Mouse (Mus musculus) cortical plate, adult 2 months (tissue): ENCODE measurements around the gene Abcc8.

Experiments
- CTCF ChIP-seq: fragments of 200-500 bp; IDR thresholded peaks from 2 replicates; pipeline ENCODE4 v1.5.1; 2011; ENCODE audit warnings: mild to moderate bottlenecking, control low read depth, low read length; ENCODE audit not compliant: insufficient read depth; ENCODE audit errors: extremely low read depth
- POLR2A ChIP-seq: fragments of 200-500 bp; IDR thresholded peaks from 2 replicates; pipeline ENCODE4 v1.6.1; 2011; ENCODE audit warnings: mild to moderate bottlenecking, low read length, control low read depth; ENCODE audit not compliant: insufficient read depth; ENCODE audit errors: extremely low read depth

DNA sequence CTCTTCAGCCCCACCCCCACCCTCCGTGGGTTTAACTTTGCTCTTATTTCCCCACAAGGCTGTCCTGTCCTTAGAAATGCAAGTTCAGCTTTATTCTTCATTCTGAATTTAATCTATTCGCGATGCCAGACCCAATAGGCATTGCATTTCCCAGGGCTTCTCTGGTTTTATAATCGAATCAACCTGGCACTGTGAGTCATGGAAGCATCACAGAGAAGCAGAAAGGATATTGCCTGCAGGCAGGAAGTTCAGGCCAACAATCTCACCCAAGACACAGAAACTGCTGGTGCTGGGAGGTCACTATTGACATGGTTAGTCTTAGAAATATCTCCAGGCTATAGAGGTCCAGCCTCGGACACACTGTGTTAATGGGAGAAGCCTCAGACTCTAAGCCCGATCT is 30.4 kb upstream of the Abcc8 start:
- TF ChIP-seq POLR2A (no peak), CTCF (no peak)
